Mouse (Mus musculus): ENCODE data around the gene Insyn1.

GRCm38 (mm10) chr9:58440614-58441013 is 47.8 kb upstream of the Insyn1 start:
- TF ChIP-seq HCFC1 (IDR thresholded peaks at IDR 0.05; ENCODE audit: borderline replicate concordance, insufficient read depth, low read length) (no peak), ZNF384 (IDR thresholded peaks at IDR 0.05; ENCODE audit: low read depth, low read length) (no peak), CHD2 (IDR thresholded peaks at IDR 0.05; ENCODE audit: low read depth, low read length) (no peak), MAFK (IDR thresholded peaks at IDR 0.05; ENCODE audit: insufficient read depth, low read depth, low read length) (no peak), ZC3H11A (IDR thresholded peaks at IDR 0.05; ENCODE audit: borderline replicate concordance, low read depth, low read length) (no peak)

Data from ES-E14 (cell line).